Mouse (Mus musculus) lung, postnatal 0 days (tissue): ENCODE measurements around the gene 2310022B05Rik. TPM values are rescaled to one million over a fixed set of nuclear protein-coding genes. Genes with fewer than 3 reads are reported as not detected.

Experiments used
- ATAC-seq: fragments of 200-750 bp; cut with Nextera tagmentation; 2 replicates; pipeline ENCODE4 v1.8.0; 2017; ENCODE audit warnings: moderate library complexity
- DNase-seq: peaks from one replicate; pipeline ENCODE4 v3.0.0-alpha.2; 2016; ENCODE audit warnings: low spot score
- H3K27ac ChIP-seq: fragments of 300-500 bp; sonication (generic); 2 replicates; pipeline ENCODE4 v1.5.1; 2014; ENCODE audit warnings: antibody characterized with exemption, mild to moderate bottlenecking, low read length, mixed read lengths
- H3K27me3 ChIP-seq: fragments of 300-500 bp; sonication (generic); replicated peaks from 2 replicates; pipeline ENCODE4 v1.6.1; 2014; ENCODE audit warnings: low read length, mixed read lengths; ENCODE audit not compliant: insufficient read depth
- H3K36me3 ChIP-seq: fragments of 300-500 bp; sonication (generic); 2 replicates; pipeline ENCODE4 v1.6.1; 2014; ENCODE audit warnings: low read length, mixed read lengths; ENCODE audit not compliant: insufficient read depth
- H3K4me1 ChIP-seq: fragments of 300-500 bp; sonication (generic); 2 replicates; pipeline ENCODE4 v1.6.1; 2014; ENCODE audit warnings: antibody characterized with exemption, low read depth, low read length, mixed read lengths; ENCODE audit not compliant: insufficient read depth
- H3K4me2 ChIP-seq: fragments of 300-500 bp; sonication (generic); replicated peaks from 2 replicates; pipeline ENCODE4 v1.6.1; 2014; ENCODE audit warnings: low read depth, mild to moderate bottlenecking, low read length, moderate library complexity, mixed read lengths
- H3K4me3 ChIP-seq: fragments of 300-500 bp; sonication (generic); 2 replicates; pipeline ENCODE4 v1.5.1; 2014; ENCODE audit warnings: low read depth, low read length
- H3K9ac ChIP-seq: fragments of 300-500 bp; sonication (generic); replicated peaks from 2 replicates; pipeline ENCODE4 v1.6.1; 2014; ENCODE audit warnings: low read depth, mild to moderate bottlenecking
- H3K9me3 ChIP-seq: fragments of 300-500 bp; sonication (generic); 2 replicates; pipeline ENCODE4 v1.6.1; 2016; ENCODE audit warnings: low read length, mixed read lengths
- CTCF ChIP-seq: IDR thresholded peaks from 2 replicates; pipeline ENCODE4 v1.5.1; 2016; ENCODE audit warnings: antibody characterized with exemption, mild to moderate bottlenecking
- EP300 ChIP-seq: IDR thresholded peaks from 2 replicates; pipeline ENCODE4 v1.6.1; 2016; ENCODE audit warnings: antibody characterized with exemption, mild to moderate bottlenecking, control low read depth
- WGBS: fragments of 180-500 bp; shearing (Covaris S2); extraction: QIAGEN DNeasy Blood & Tissue Kit; methylation state at CpG from one replicate; pipeline ENCODE4 v1.1.7; 2014; 5-methylcytosine and 5-hydroxymethylcytosine counted together
- polyA plus RNA-seq: library from polyadenylated mRNA; unstranded; fragments of >200 nt; fragmentation: Nextera tagmentation; extraction: Ambion mirVana; gene quantifications from 2 replicates; pipeline ENCODE4 v1.2.1, GENCODE M21; 2015

The 2310022B05Rik gene
- polyA plus RNA-seq, 1 experiment from 2014 or later = 25.2 TPM

DNA sequence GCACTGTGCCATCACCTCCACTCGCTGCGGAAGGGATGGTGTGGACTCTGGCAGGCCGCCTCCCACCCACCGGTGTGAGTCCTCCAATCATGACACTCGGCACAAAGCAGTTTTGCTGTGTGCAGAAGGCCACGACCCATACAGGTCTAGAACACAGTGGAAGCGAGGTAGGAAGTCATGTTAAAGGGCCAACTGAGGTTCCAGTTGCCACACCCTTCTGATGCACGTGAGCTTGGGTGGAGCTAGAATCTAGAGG, 28.0 kb downstream of the 2310022B05Rik start:
- Histone ChIP-seq H3K27me3 (no peaks in the 10 kb centered on the region), H3K9me3 (no peaks in the 10 kb centered on the region), H3K36me3 (peaks cover 27% of the 10 kb centered on the region), H3K4me1 (no peaks in the 10 kb centered on the region), H3K4me3 (no peak overlapping the region), H3K9ac (no peak overlapping the region), H3K27ac (no peak overlapping the region), H3K4me2 (no peak overlapping the region)
- WGBS = 81% methylated on average over 8 of the region's 8 CpGs
- DNase-seq = no peak
- TF ChIP-seq EP300 (no peak), CTCF (no peak)
- ATAC-seq = no peak

DNA sequence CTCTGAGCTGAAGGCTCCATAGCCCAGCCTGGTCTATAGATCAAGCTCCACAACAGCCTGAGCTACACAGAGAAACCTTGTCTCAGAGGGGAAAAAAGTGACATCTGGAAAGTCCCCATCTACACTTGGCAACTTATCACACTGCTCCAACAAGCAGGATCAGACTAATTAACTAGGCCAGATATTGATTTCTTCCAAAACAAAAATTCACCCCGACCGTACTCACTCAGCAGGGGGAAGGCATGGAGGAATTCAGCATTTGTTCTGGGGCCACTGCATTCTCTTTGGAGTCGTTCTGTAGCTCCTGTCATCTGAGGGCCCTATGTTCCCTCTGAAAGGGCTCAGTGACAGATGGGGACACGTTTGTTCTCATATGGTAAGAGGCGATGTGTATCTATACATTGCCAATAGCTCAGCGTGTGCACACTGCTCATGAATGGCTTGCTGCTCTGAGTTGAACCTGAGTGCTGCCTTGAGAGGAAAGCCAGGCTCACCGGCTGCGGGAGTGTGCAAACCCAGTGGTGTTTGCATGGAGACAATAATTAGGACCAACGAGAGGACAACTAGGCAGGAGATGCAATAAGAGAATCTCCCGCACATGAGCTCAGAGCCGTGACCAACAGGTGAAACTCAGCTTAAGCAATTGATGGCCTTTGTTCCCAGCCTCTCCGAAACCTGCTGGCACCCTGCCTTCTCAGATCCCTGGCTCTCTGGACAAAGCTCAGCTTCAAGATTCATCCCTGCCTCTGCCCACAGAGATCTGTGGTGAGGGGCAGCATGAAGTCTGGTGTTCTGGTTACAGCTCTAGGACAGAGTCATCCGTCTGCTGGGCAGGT, 28.5 kb downstream of the 2310022B05Rik start:
- ATAC-seq (no peak), DNase-seq (no peak)
- H3K4me3 ChIP-seq = no peak overlapping the region
- no peak for TF ChIP-seq EP300
- TF ChIP-seq CTCF = no peak
- no peak overlapping the region for H3K9ac ChIP-seq
- H3K4me1 ChIP-seq = no peaks in the 10 kb centered on the region
- H3K9me3 ChIP-seq = no peaks in the 10 kb centered on the region
- no peak overlapping the region for H3K27ac ChIP-seq
- H3K27me3 ChIP-seq = no peaks in the 10 kb centered on the region
- WGBS = 79% methylated on average over 13 of the region's 13 CpGs
- H3K4me2 ChIP-seq = no peak overlapping the region
- H3K36me3 ChIP-seq = peaks cover 27% of the 10 kb centered on the region

DNA sequence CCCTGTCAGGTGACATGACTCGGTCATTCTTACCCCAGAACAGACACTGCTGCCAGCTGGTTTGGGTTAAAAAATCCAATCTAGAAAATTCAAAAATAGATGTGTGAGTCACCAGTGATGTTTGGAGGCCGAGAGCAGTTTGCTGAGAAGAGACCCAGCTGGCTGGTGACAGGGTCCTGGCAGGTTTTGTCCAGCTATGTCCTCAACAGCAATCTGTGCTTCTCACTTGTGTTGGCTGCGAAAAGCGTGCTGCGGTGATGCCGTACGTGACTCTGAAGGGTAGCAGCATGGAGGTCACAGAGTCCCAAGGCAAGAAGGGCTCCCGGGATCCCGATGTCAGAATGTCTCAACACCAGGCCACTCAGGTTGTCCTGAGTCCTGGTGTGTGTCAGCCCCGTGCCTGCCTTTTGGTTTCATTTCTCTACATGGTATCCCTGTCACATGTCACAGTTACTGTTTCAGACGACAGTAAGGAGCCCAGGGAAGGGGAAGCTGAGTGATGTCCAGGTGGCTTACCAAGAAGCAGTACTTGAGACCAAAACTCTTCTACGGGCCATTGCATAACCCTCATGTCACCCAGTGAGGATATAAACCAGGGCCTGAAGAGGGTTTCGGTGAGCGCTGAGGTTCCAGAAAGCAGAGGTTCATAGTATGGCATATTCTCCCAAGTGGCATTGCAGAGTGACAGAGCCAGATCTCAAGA, 30.0 kb downstream of the 2310022B05Rik start:
- Histone ChIP-seq H3K27ac (peak overlapping the region; percentile 66), H3K4me2 (0 out of 2 replicates have a peak overlapping the region, but pooled peaks have one; percentile 32), H3K4me3 (no peak overlapping the region), H3K36me3 (peaks cover 16% of the 10 kb centered on the region), H3K4me1 (no peaks in the 10 kb centered on the region), H3K9me3 (no peaks in the 10 kb centered on the region), H3K9ac (no peak overlapping the region), H3K27me3 (no peaks in the 10 kb centered on the region)
- ATAC-seq (peak; percentile 75), DNase-seq (peak; percentile 91)
- no peak for TF ChIP-seq CTCF
- TF ChIP-seq EP300 = peak; percentile 82
- whole genome bisulfite sequencing = 50% methylated on average over 14 of the region's 14 CpGs

DNA sequence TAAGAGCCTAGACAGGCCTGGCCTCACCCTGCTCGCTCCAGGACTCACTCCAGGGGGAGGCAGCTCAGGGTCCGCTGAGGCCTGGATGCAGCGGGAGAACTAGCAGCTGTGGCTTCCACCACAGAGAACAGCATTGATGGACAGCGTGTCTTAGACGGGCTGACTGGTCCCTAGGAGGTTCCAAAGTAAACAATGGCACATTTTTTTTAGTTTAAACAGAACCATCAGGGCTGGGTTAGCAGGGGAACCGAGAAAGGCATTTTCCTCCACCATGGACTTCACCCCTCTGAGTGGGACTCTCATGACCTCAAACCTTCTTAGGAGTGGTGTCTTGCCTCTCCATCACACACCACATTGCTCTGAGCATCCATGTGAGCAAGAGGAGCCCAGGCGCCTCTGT, 31.2 kb downstream of the 2310022B05Rik start:
- no peaks in the 10 kb centered on the region for H3K4me1 ChIP-seq
- no peak for TF ChIP-seq EP300
- peak; percentile 30; the same call in 1 of the 2 replicates for TF ChIP-seq CTCF
- H3K4me3 ChIP-seq = no peak overlapping the region
- 0 out of 2 replicates have a peak overlapping the region, but pooled peaks have one; percentile 6 for H3K9ac ChIP-seq
- peak overlapping the region; percentile 66 for H3K27ac ChIP-seq
- no peak overlapping the region for H3K4me2 ChIP-seq
- 0 out of 2 replicates have a peak, but pooled peaks cover 4% of the 10 kb centered on the region for H3K36me3 ChIP-seq
- 19% methylated on average over 7 of the region's 7 CpGs for WGBS
- no peaks in the 10 kb centered on the region for H3K27me3 ChIP-seq
- ATAC-seq (peak; percentile 72), DNase-seq (peak; percentile 75)
- H3K9me3 ChIP-seq = no peaks in the 10 kb centered on the region

DNA sequence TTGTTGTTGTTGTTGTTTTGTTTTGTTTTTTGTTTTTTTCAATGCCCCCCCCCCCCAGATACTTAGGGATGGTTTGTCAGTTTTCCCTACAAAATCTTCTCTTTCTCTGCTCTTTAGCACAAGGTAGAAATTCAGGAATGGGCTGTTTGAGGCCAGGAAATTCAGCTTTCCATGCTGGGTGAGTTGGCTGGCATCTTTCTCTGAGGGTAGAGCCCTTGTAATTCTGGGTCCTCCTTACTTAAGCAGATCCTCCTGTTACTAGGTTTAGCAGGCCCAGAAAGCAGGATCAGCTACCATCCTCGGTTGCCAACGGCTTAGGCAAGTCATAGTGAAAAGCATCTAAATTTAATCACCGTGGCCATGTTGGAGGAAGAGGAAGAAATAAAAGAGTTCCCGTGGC, 32.3 kb downstream of the 2310022B05Rik start:
- no peak overlapping the region for H3K9ac ChIP-seq
- no peak for TF ChIP-seq EP300
- H3K4me2 ChIP-seq = no peak overlapping the region
- H3K36me3 ChIP-seq = no peaks in the 10 kb centered on the region
- WGBS = 79% methylated on average over 4 of the region's 4 CpGs
- ATAC-seq (no peak), DNase-seq (no peak)
- no peak overlapping the region for H3K27ac ChIP-seq
- no peaks in the 10 kb centered on the region for H3K27me3 ChIP-seq
- H3K9me3 ChIP-seq = no peaks in the 10 kb centered on the region
- no peak overlapping the region for H3K4me3 ChIP-seq
- no peaks in the 10 kb centered on the region for H3K4me1 ChIP-seq

DNA sequence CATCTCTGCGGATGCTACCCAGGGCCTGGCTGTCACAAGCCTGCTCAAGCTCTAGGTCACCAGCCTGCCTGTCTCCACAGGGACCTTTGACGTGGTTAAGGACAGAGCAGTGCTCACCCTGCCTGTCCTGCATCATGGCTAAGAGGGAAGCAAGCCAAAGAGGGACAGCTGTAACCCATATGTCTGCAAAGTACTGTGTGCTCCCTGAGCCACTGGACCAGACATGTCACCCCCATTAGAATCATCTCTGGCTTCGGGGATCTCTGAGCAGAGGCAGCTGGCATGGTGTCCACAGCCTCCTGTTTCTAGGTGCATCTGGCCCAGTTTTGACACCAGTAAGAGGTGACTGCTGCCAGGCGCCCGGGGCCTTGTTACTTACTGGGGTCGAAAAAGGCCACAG, 32.7 kb downstream of the 2310022B05Rik start:
- H3K4me3 ChIP-seq = no peak overlapping the region
- no peaks in the 10 kb centered on the region for H3K27me3 ChIP-seq
- WGBS = 61% methylated on average over 6 of the region's 6 CpGs
- H3K9me3 ChIP-seq = no peaks in the 10 kb centered on the region
- H3K4me1 ChIP-seq = no peaks in the 10 kb centered on the region
- H3K4me2 ChIP-seq = no peak overlapping the region
- no peak overlapping the region for H3K9ac ChIP-seq
- ATAC-seq = peak; percentile 61
- no peak overlapping the region for H3K27ac ChIP-seq
- TF ChIP-seq EP300 = no peak
- TF ChIP-seq CTCF = no peak
- H3K36me3 ChIP-seq = no peaks in the 10 kb centered on the region
- peak; percentile 86 for DNase-seq
